Mouse (Mus musculus): ENCODE data around the gene Aspa.

The Aspa gene

GRCm38 (mm10) chr11:73258664-73259063, 70.7 kb downstream of the Aspa start:
- DNase-seq (ENCODE audit: extremely low read depth, insufficient read length, low spot score): no peak

DNA sequence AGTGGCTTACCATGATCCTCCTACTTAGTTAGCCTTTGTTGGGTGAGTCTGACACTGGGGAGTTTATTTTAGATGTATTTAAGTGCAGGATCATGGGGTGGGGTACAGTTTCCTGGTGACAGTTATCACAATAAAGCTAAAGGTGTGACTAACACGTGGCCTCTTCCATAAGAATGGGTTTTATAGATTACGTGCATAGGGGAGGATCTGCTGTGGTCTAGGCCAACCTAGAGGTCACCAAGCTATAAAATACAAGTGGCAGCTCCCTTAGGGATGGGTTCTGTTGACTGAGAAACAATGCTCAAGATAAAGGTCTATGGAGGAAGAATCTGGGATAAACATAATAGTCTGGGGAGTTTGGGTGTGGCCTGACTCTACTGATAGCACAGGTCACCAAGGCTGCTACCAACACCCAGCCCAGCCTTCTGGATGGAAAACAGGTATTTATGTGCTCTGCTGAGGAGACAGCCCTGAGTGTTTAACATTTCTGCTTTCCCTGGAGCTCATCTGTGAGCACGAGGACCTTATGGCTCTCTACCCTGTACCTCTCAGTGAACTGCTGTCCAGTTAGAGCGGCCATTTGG, 71.9 kb downstream of the Aspa start:
- no peak for DNase-seq (ENCODE audit: extremely low read depth, insufficient read length, low spot score)
